Mouse (Mus musculus) gastrocnemius, postnatal 4 days (tissue): ENCODE measurements around the gene Fam110a. TPM values are rescaled to one million over a fixed set of nuclear protein-coding genes. Genes with fewer than 3 reads are reported as not detected.
A peak's percentile ranks its signal among the peaks of the same experiment; 100 is the strongest.

Source experiments
- DNase-seq, 2 experiments: peaks; one replicate each; pipeline ENCODE4 v3.0.0; 2021 to 2022; ENCODE audit warnings: low spot score in 2 of 2, mixed read lengths in 2 of 2
- total RNA-seq, 2 experiments: library from RNA; stranded (reverse); gene quantifications; 2 replicates each; pipeline ENCODE4 v1.2.3; 2021

Fam110a gene
- total RNA-seq, 2 experiments from 2014 or later = 11.1 to 14.3 TPM

- no peak for DNase-seq
These were observed 7.0 kb downstream of the Fam110a start for GRCm38 (mm10) chr2:151972880-151973594.

DNA sequence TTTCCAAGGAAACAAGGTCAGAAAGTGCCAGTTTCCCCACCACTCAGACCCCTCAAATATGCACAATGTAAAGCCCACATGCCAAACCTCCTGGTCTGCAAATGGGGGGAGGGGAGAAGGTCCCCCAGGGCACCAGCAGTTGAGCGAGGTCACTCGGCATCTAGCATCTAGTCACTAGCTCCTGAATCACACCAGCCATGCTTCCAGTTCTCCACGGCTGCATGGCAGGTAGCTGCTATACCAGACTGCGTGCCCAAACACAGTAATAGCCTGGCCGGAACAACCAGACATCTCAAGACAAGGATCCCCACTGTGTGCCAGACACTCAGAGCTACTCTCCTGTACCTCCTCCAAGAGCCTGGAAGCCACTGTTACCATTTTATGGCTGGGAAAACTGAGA lies 8.3 kb downstream of the Fam110a start:
- no peak for DNase-seq

DNA sequence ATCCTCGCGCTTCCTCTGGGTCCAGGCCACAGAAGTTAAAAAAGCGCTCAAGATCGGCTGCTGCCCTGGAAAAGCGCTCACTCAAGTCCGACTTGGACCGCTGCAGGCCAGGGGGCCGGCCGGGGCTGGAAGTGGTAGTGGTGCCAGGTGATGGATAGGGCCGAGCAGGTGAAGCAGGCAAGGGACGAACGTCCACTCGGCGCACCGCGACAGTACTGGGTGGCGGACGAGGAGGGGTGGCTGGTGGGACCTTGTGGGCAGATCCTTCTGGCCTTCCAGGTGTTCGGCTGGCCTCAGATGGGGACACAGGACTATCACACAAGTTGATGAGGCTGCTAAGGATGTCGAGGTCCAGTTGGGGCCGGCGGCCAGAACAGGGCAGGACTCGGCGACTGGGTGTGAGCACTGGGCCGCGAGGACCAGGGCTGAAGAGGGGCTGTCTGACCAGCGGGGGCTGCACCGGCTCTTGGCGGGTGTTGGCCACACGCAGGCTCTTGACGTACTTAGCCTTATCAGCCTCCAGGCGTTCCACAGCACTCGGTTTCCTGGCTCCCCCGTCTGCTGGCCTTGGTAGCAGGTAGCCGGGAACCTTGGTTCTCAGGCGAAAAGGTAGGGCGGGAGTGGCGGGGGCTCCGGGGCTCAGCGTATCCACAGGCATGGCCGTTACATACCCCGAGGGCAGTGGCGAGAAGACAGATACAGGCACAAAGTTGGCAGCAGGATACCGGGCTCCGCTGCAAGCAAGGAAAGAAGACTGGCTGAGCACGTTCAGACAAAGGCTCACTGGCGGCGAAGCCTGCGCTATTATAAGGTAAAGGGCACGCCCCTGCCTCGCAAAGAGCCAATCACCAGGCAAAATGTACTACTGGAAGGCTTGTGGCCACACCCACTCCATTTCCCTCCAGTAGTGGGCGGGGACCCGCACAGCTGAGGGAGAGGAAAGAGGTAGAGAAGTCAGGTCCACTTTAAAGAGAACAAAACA lies 9.5 kb downstream of the Fam110a start:
- peak in 1 of 2 experiments; percentile 62 for DNase-seq

DNA sequence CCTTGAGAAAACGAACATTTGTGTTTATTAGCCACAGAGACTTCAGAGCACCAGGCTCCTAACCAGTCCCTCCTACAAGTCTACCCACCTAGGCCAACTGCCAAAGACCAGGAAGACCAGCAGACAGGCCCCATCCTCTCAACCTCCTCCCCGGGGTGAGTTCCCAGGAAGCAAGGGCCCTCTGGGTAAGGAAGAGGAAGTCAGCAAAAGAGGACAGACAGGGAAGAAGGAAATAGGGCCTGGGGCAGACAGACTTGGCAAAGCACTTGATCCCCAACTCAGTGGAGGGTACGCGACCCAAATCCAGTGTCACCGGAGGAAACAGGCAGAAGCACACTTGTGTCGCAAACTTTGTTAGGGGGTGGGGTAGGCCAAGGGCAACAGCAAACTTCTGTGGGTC lies 10.6 kb downstream of the Fam110a start:
- DNase-seq = no peak

DNA sequence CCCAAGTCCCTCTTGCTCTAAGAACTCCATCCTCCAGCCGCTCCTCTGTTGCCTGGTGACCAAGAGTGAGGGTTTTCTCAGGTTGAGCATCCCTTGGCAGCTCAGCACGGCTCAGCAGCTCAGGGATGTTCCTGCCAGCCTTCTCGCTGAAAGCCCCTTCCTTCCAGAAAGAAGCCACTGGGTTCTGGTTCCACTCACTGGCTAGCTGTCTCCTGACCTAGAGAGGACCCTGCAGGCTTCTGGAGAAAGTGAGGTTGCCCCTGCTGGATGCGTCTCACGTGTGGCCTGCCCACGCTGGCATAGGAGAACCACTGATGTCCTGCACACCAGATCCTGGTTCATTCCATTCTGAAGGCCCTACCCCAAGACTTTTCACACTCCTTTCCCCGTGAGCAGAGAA lies 11.0 kb downstream of the Fam110a start:
- no peak for DNase-seq

DNA sequence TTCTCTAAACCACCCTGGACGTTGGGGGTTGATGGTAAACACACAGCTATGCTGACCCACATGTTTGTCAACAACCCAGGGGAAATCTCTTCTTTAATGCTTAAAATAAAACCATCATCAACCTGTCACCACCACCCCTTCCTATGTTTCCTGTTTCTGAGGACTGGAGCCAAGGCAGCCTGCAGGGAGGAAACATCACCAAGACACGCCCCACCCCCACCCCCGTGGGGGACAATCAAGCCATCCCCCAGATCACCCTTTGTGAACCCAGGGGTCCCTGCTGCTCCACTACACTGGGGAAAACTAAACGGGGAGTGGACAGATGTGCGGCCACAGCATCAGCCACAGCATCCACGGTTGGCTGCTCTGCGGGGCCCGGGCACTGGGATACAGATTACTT lies 11.6 kb downstream of the Fam110a start:
- no peak for DNase-seq

DNA sequence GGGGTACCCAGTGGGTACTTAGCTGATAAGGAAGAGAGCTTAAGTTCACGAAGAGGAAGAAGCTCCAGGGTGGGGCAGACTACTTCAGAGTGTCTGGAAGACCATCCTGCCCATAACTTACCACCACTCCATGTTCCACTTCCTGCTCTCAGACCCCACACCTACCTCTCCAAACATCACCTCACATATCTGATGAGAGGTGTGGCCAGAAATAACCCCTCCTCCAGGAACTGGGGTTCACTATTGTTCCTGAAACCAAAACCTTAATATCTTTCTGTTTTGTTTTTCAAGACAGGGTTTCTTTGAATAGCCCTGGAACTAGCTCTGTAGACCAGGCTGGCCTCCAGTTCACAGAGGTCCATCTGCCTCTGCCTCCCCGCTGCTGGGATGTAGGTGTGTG lies 12.2 kb downstream of the Fam110a start:
- DNase-seq = no peak

DNA sequence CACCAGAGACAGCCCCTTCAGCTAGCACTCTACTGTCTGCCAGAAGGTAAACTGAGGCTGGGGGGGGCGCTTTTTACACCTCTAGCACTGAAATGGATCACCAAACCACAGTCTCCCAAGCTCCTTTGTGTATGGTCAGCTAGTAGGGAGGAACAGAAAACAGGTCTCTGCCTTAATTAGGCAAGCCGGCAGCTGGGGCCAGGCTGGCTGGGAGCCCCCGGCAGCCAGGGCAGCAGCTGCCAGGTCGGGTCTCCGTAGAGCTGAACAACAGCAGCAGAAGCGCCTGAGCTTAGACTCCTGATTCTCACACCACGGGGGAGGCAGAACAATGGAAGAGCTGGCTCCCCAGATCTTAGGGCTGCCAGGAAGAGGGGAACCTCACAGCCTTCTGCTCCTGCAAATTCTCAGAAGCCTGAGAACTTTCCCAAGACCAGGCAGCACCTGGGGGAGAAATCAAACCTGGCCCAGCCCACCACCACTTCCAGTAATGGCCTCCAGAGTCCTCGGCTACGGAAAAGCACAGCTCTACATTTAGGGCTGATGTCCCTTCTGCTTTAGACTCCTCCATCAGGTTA lies 12.8 kb downstream of the Fam110a start:
- peak in 1 of 2 experiments; percentile 47 for DNase-seq

GRCm38 (mm10) chr2:151964052-151964451 lies 16.0 kb downstream of the Fam110a start:
- DNase-seq = no peak

DNA sequence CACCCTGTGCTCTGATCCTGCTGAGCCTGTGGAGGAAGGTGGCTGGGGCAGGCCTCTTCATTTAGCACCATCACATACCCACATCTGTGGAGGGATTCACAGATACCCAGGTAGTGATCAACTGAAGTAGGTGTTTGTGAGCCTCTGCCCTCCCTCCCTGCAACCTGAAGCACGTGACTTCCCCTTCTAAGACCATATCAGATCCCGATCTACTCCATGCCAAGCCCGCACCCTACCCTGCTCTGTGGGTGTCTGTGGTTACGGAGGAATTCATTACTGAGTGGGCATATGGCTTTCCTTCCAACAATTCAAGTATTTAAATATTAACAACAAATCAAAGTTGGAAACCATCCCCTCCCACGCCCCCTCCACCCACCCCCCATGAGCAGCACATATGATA lies 16.7 kb downstream of the Fam110a start:
- no peak for DNase-seq

DNA sequence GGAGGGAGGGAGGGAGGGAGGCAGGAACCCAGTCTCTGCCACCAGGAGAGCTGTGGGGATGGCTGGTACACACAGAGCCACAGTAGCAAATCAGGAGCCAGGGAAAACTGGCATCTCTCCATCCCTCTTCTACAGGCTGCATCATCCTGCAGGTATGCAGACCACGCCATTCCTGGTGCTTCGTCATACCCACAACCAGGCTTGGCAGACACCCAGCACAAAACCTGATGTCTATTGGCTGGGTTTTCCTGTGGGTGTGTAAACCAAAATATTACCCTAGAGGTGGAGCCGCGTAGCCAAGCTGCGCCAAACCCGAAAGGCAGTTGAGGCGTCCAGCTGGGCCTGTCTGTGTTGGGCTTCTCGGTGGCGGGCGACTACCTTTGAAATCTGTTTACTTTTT lies 17.5 kb downstream of the Fam110a start:
- no peak for DNase-seq

DNA sequence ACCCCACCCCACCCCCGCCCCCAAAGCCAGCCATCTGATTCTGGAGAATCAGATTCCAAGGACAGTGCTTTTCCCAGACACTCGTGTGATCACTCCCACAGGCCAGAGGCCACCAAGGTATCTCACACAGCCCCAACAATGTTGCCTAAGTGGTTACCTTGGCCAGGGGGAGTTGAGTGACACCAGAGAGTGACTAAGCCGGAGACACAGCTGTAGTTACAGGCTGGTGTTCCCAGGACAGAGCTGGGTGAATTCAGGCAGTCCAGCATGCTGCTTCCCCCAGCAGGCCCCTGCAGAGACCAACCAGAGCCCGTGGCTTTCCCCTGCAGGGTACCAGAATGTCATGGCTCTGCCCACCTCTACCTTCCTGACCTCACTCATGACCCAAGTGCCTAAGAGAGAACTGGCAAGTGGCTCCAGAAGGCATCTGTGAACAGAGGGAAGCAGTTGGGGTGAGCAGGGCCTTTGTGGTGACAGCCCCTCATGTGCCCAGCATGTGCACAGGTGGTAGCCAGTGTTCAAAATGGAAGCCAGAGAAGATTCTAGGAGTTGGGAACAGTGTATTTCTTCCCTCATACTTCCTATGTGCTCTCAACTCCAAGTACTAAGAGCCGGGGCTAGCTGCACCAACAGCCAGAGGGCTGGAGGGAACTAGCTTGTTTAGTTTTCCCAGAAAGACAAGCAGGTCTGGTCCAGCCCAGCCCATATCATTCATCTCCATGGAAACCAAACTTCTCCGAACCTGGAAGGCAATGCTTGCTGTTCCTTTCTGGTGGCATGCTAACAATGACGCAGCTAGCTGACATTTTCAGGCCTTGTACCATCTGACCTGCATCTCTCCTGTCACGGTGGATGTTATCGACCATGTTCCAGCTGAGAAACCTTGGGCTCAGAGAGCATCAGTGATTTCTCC lies 18.5 kb downstream of the Fam110a start:
- no peak for DNase-seq

DNA sequence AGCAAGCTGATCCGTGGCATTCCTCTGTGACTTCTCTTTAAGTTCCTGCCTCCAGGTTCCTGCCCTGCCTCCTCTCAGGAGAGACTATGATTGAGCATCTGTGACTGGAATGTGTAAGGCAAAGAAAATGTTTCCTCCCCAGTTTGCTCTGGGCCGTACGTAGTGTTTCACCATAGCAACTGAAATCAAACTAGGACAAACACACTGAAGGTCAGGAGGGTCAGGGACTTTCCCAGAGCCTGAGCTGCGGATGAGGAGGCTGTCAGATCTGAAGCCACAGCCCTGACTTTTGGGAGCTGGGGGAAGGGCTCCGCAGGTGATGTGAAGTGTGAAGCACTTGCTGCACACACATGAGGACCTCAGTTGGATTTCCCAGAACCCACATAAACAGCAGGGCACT lies 20.7 kb downstream of the Fam110a start:
- DNase-seq = no peak

GRCm38 (mm10) chr2:151956500-151957137 lies 23.4 kb downstream of the Fam110a start:
- DNase-seq = no peak

- no peak for DNase-seq
These were observed 26.4 kb downstream of the Fam110a start for GRCm38 (mm10) chr2:151953665-151954064.

DNA sequence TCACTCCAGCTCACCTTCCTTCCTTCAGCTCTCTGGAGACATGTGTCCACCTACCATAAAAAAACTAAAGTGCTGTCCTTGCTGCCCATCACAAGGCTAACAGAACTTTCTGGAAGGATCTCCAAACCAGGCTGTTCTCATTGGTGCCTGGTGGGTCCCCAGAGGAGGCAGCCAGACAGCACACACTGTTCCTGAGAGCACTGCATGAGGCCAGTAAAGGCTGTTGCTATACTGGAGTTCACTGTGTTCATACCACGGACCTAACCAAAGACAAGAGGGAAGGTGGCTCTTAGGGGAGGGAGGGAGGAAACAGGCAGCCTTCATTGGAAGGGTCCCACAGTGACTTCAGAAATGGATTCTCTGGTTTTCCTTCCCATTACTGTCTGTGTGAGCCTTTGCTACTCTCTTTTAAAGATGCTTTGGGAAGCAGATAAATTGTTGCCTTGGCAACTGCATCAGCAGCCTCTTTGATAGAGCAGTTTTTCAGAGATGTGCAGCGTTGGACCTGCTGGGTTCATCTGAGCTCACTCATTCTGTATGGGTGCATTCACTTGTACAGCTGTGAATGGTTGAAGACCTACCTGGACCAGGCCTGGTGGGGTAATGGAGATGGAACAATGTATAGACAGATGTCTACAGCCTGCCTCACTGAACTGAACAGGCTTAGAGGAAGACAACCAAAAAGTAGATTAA lies 30.8 kb downstream of the Fam110a start:
- no peak for DNase-seq

DNA sequence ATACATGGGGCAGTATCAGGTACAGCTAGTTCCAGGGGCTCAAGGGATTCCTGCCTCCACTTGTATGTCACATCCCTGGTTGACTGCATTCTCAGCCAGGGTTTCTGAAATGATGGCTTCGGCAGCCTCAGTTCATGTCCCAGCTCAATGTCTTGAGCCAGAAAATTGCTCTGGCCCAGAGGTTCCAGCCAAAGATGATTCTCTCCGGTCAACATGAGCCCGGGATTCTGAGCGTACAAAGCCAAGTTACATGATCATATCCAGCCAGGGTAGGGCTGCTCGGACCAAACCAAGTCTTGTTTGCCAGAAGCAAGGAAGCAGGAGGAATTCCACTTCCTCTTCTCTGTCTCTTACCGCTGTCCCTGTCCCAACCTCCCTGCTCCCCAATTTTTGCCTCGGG lies 31.7 kb downstream of the Fam110a start:
- DNase-seq = peak in 1 of 2 experiments; percentile 55

- no peak for DNase-seq
These were observed 32.4 kb downstream of the Fam110a start for GRCm38 (mm10) chr2:151947617-151948016.

DNA sequence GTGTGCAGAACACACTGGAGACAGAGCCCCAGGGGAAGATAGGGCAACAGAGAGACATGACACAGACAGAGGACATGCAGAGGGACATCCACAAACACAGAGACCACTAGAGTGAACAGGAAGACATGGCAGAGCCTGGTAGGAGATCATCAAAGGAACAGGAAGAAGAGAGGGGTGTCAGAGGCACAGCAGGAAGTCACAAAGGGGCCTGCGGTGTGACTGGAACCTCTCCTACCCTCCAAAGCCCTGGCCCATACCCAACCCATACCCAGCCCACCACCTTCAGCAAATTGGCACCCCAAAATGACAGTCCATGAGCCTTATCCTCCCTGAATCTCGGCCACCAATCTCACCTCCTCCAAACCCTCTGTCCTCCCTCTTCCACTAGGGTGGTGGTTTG lies 35.9 kb downstream of the Fam110a start:
- DNase-seq = no peak

GRCm38 (mm10) chr2:151941269-151941668 lies 38.8 kb downstream of the Fam110a start:
- DNase-seq = no peak
